Mouse (Mus musculus): ENCODE data around the gene Ccdc114. TPM values are rescaled to one million over a fixed set of nuclear protein-coding genes. Genes with fewer than 3 reads are reported as not detected.

Ccdc114 gene
- polyA plus RNA-seq, 1 experiment from 2014 or later = 5.3 TPM

DNA sequence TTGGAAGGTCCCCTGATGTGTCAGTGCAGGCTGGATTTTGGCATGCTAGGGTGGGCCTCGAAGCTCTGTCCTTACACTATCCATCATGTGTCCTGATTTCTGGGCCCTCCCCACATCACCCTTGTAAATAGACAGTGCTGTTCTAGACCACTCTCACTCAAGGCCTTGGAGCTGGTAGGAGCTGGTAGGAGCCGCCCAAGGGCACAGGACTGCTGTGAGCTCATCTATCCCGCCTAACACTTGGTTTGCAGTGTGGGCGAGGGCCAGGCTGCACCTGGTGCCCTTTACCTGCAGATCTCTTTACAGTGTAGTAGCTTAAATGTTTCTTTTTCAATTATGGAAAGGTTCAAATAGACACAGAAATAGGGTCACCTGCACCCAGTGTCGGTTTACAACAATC, 8.9 kb upstream of the Ccdc114 start:
- H3K27ac ChIP-seq (ENCODE audit: low read depth, low read length) = no peak overlapping the region
- DNase-seq (ENCODE audit: low spot score) (no peak), ATAC-seq (ENCODE audit: low FRiP score) (no peak)
- no peak overlapping the region for H3K4me3 ChIP-seq (ENCODE audit: low read depth, low read length)
- no peaks in the 10 kb centered on the region for H3K9me3 ChIP-seq (ENCODE audit: control insufficient read depth, low read length)
- H3K4me2 ChIP-seq (replicated peaks; ENCODE audit: low read depth, low read length) = no peak overlapping the region
- H3K4me1 ChIP-seq (replicated peaks; ENCODE audit: control insufficient read depth, insufficient read depth, low read length) = peaks cover 12% of the 10 kb centered on the region
- no peak overlapping the region for H3K9ac ChIP-seq (ENCODE audit: low read depth, low read length)
- H3K27me3 ChIP-seq (ENCODE audit: control insufficient read depth, insufficient read depth, low read length) = no peaks in the 10 kb centered on the region
- H3K36me3 ChIP-seq (ENCODE audit: control insufficient read depth, insufficient read depth, low read length) = no peaks in the 10 kb centered on the region
- WGBS = 91% methylated on average over 5 of the region's 5 CpGs

GRCm38 (mm10) chr7:45916056-45917003, 7.5 kb upstream of the Ccdc114 start:
- 37% methylated on average over 25 of the region's 26 CpGs for WGBS
- Histone ChIP-seq H3K9ac (ENCODE audit: low read depth, low read length) (peak overlapping the region; percentile 32; the same call in 1 of the 2 replicates), H3K4me2 (replicated peaks; ENCODE audit: low read depth, low read length) (peak overlapping the region; percentile 21)

DNA sequence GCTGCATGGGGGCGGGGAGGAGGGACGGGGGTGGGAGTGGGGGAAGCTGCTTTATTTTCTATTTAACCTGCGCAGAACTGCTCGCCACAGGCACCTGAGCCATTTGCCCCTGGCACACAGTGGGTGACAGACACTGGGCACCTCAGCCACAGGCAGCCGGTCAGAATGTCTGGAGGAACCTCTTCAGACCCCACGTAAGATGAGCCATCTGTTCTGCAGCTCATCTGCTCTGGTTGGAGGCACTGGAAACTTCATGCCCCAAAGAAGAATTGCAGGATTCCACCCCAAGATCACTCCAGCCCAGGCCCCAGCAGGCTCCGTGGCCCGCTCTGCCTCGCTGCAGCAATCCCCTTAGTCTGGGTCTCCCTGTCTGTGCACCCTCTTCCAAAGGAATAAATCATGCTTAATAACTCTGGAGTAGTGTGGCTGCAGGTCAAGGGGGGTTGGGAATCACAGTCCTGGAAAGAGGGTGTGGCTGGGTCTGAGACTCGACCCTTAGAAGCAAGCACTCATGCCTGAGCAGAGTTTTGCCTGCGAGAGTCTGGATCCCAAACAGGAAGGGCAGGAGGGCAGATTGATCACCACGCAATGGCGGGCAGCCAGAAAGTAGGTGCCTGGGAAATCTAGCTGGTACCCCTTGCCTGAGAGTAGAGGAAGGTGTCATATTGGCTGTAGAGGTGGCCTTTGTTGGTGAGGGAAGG, 6.7 kb upstream of the Ccdc114 start:
- no peaks in the 10 kb centered on the region for H3K9me3 ChIP-seq (ENCODE audit: control insufficient read depth, low read length)
- no peak overlapping the region for H3K4me3 ChIP-seq (ENCODE audit: low read depth, low read length)
- H3K4me1 ChIP-seq (replicated peaks; ENCODE audit: control insufficient read depth, insufficient read depth, low read length) = peaks cover 12% of the 10 kb centered on the region
- ATAC-seq (ENCODE audit: low FRiP score) (peak; percentile 12; the same call in 1 of the 2 replicates), DNase-seq (ENCODE audit: low spot score) (no peak)
- 39% methylated on average over 13 of the region's 13 CpGs for WGBS
- H3K9ac ChIP-seq (ENCODE audit: low read depth, low read length) = no peak overlapping the region
- H3K36me3 ChIP-seq (ENCODE audit: control insufficient read depth, insufficient read depth, low read length) = no peaks in the 10 kb centered on the region
- no peaks in the 10 kb centered on the region for H3K27me3 ChIP-seq (ENCODE audit: control insufficient read depth, insufficient read depth, low read length)
- H3K4me2 ChIP-seq (replicated peaks; ENCODE audit: low read depth, low read length) = peak overlapping the region; percentile 21; the same call in 1 of the 2 replicates
- peak overlapping the region; percentile 55; the same call in 1 of the 2 replicates for H3K27ac ChIP-seq (ENCODE audit: low read depth, low read length)

More at GRCm38 (mm10) chr7:45916056-45917003, 7.5 kb upstream of the Ccdc114 start:
- Histone ChIP-seq H3K27me3 (ENCODE audit: control insufficient read depth, insufficient read depth, low read length) (no peaks in the 10 kb centered on the region), H3K36me3 (ENCODE audit: control insufficient read depth, insufficient read depth, low read length) (no peaks in the 10 kb centered on the region), H3K9me3 (ENCODE audit: control insufficient read depth, low read length) (no peaks in the 10 kb centered on the region), H3K4me1 (replicated peaks; ENCODE audit: control insufficient read depth, insufficient read depth, low read length) (peaks cover 12% of the 10 kb centered on the region), H3K27ac (ENCODE audit: low read depth, low read length) (peak overlapping the region; percentile 67), H3K4me3 (ENCODE audit: low read depth, low read length) (peak overlapping the region; percentile 13; the same call in 1 of the 2 replicates)
- DNase-seq (ENCODE audit: low spot score) = peak; percentile 76
- peak; percentile 90 for ATAC-seq (ENCODE audit: low FRiP score)

- Histone ChIP-seq H3K27me3 (ENCODE audit: control insufficient read depth, insufficient read depth, low read length) (no peaks in the 10 kb centered on the region), H3K27ac (ENCODE audit: low read depth, low read length) (no peak overlapping the region), H3K4me2 (replicated peaks; ENCODE audit: low read depth, low read length) (no peak overlapping the region), H3K36me3 (ENCODE audit: control insufficient read depth, insufficient read depth, low read length) (no peaks in the 10 kb centered on the region), H3K9ac (ENCODE audit: low read depth, low read length) (no peak overlapping the region), H3K4me3 (ENCODE audit: low read depth, low read length) (no peak overlapping the region), H3K4me1 (replicated peaks; ENCODE audit: control insufficient read depth, insufficient read depth, low read length) (peaks cover 17% of the 10 kb centered on the region), H3K9me3 (ENCODE audit: control insufficient read depth, low read length) (no peaks in the 10 kb centered on the region)
- WGBS = 86% methylated on average over 15 of the region's 15 CpGs
- DNase-seq (ENCODE audit: low spot score) = no peak
- ATAC-seq (ENCODE audit: low FRiP score) = no peak
These were observed 5.9 kb upstream of the Ccdc114 start for GRCm38 (mm10) chr7:45917926-45918325.

GRCm38 (mm10) chr7:45919083-45919671, 4.7 kb upstream of the Ccdc114 start:
- Histone ChIP-seq H3K9ac (ENCODE audit: low read depth, low read length) (no peak overlapping the region), H3K4me3 (ENCODE audit: low read depth, low read length) (no peak overlapping the region), H3K27me3 (ENCODE audit: control insufficient read depth, insufficient read depth, low read length) (no peaks in the 10 kb centered on the region), H3K4me2 (replicated peaks; ENCODE audit: low read depth, low read length) (no peak overlapping the region), H3K9me3 (ENCODE audit: control insufficient read depth, low read length) (no peaks in the 10 kb centered on the region), H3K27ac (ENCODE audit: low read depth, low read length) (no peak overlapping the region), H3K4me1 (replicated peaks; ENCODE audit: control insufficient read depth, insufficient read depth, low read length) (peaks cover 17% of the 10 kb centered on the region), H3K36me3 (ENCODE audit: control insufficient read depth, insufficient read depth, low read length) (no peaks in the 10 kb centered on the region)
- WGBS = 68% methylated on average over 14 of the region's 14 CpGs
- DNase-seq (ENCODE audit: low spot score) (no peak), ATAC-seq (ENCODE audit: low FRiP score) (no peak)

DNA sequence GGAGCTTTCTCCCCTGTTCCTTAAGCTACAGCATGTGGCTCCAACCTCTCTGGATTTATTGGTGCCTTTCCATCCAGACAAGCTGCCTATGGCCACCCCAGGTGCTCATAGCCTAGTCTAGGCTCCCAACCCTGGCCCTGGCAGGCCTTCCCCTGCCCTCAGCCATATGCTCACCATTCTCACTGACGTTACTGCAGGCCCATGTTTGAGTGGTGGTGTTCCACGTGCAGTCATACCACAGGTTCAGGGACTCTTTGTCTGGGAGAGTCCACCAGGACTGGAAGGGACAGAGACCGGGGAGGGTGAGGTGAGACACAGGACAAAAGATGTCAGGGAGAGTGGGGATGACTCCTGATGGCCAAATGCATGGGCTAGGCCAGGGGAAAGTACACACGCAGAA, 4.1 kb upstream of the Ccdc114 start:
- Histone ChIP-seq H3K27ac (ENCODE audit: low read depth, low read length) (no peak overlapping the region), H3K4me1 (replicated peaks; ENCODE audit: control insufficient read depth, insufficient read depth, low read length) (peaks cover 17% of the 10 kb centered on the region), H3K4me2 (replicated peaks; ENCODE audit: low read depth, low read length) (no peak overlapping the region), H3K9ac (ENCODE audit: low read depth, low read length) (no peak overlapping the region), H3K9me3 (ENCODE audit: control insufficient read depth, low read length) (no peaks in the 10 kb centered on the region), H3K27me3 (ENCODE audit: control insufficient read depth, insufficient read depth, low read length) (no peaks in the 10 kb centered on the region), H3K36me3 (ENCODE audit: control insufficient read depth, insufficient read depth, low read length) (no peaks in the 10 kb centered on the region), H3K4me3 (ENCODE audit: low read depth, low read length) (no peak overlapping the region)
- no peak for DNase-seq (ENCODE audit: low spot score)
- ATAC-seq (ENCODE audit: low FRiP score) = no peak
- 77% methylated on average over 4 of the region's 4 CpGs for WGBS

DNA sequence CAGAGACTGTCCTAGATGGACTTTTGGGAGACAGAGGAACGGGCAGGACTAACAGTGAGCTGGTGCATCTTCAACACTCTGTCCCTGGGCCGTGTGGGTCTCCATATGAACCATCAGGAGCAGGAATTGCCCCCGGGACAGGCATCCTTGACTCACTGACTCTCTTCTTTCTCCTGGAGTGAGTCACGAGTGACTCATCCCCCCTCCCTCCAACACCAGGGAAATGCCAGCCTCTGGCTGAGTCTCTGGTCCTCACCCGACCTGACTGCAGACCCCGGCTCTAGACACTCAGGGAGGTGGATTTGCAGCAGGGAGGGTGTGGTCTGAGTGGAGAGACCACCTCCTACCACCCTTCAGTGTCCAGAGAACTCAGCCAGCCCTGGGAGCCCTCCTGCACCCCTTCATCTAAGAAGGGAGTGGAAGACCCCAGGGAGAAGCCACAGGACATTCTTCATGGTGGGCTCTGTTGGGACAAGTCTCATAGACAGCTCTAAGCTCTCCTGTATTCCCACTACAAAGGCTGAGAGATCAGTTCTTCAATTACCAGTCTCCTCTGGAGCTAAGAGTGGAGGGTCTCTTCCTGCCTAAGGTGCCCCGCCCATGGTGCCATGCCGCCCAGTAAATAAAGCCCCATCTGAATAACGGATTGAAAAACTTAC, 3.2 kb upstream of the Ccdc114 start:
- Histone ChIP-seq H3K4me1 (replicated peaks; ENCODE audit: control insufficient read depth, insufficient read depth, low read length) (peaks cover 17% of the 10 kb centered on the region), H3K9me3 (ENCODE audit: control insufficient read depth, low read length) (no peaks in the 10 kb centered on the region), H3K27me3 (ENCODE audit: control insufficient read depth, insufficient read depth, low read length) (no peaks in the 10 kb centered on the region), H3K4me2 (replicated peaks; ENCODE audit: low read depth, low read length) (no peak overlapping the region), H3K36me3 (ENCODE audit: control insufficient read depth, insufficient read depth, low read length) (no peaks in the 10 kb centered on the region), H3K4me3 (ENCODE audit: low read depth, low read length) (no peak overlapping the region), H3K9ac (ENCODE audit: low read depth, low read length) (no peak overlapping the region), H3K27ac (ENCODE audit: low read depth, low read length) (no peak overlapping the region)
- DNase-seq (ENCODE audit: low spot score) (no peak), ATAC-seq (ENCODE audit: low FRiP score) (no peak)
- 54% methylated on average over 9 of the region's 9 CpGs for WGBS

DNA sequence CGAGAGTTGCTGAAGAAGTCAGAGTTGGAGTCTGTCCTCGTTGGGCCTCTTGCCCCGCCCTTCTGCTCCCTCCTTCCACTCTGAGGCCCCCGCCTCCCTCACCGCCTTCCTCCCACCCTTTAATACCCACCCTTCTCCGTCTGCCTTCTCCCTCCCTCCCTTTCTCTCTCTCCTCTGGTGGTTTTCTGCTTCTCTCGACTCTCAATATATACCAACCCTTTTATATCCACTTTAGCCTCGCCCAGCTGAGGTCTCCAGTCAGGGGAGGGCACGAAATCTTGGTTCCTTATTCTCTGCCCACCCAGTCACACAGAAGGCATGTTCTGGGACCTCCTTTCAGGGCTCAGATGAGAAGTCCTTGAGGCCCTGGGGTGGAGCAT, 2.6 kb upstream of the Ccdc114 start, which contains the start of gene Emp3:
Gene Emp3 (minus strand): TSS at position 163 of the 380 bp plus-strand sequence.
- Histone ChIP-seq H3K27ac (ENCODE audit: low read depth, low read length) (no peak within 1 kb of the TSS), H3K9me3 (ENCODE audit: control insufficient read depth, low read length) (no peaks in the 10 kb centered on the region), H3K9ac (ENCODE audit: low read depth, low read length) (no peak within 1 kb of the TSS; the same call in 1 of the 2 replicates), H3K4me1 (replicated peaks; ENCODE audit: control insufficient read depth, insufficient read depth, low read length) (peaks cover 15% of the 10 kb centered on the region), H3K27me3 (ENCODE audit: control insufficient read depth, insufficient read depth, low read length) (no peaks in the 10 kb centered on the region), H3K36me3 (ENCODE audit: control insufficient read depth, insufficient read depth, low read length) (no peaks in the 10 kb centered on the region), H3K4me3 (ENCODE audit: low read depth, low read length) (no peak within 1 kb of the TSS), H3K4me2 (replicated peaks; ENCODE audit: low read depth, low read length) (no peak within 1 kb of the TSS)
- WGBS = 55% methylated on average over 9 of the region's 9 CpGs
- no peak for ATAC-seq (ENCODE audit: low FRiP score)
- no peak for DNase-seq (ENCODE audit: low spot score)

All from hindbrain, embryonic 11.5 days (tissue).